ENCODE assay signal across 8 mouse cellular contexts in genomic region chr2:21142616-21143015, GRCm38 (mm10).
DNase-seq lines count a peak whose midpoint lies in the region; ATAC-seq lines count a peak whose summit lies in the region.

No protein-coding gene starts in this region.

- no peak for ATAC-seq in liver, embryonic 16.5 days (ENCODE audit: low read depth)
- no peak for ATAC-seq in megakaryocyte progenitor cell, adult 5-6 weeks (replicated peaks; ENCODE audit: poor library complexity)

- H3K36me3 ChIP-seq in liver, embryonic 16.5 days (ENCODE audit: control insufficient read depth, insufficient read depth) = no peaks in the 10 kb centered on the region

- peaks cover 15% of the 10 kb centered on the region for H3K27me3 ChIP-seq in liver, embryonic 16.5 days (ENCODE audit: control insufficient read depth, insufficient read depth, low read depth, low read length)

- DNase-seq in frontal cortex, adult 2 months (ENCODE audit: extremely low spot score in 1 of 2, low spot score in 1 of 2) = peak; percentile 11 to 47
- DNase-seq in frontal cortex, postnatal 14 days (ENCODE audit: low spot score in 2 of 2) = no peak
- DNase-seq in embryo, embryonic 10.5 days (ENCODE audit: low spot score) = peak; percentile 39
- DNase-seq in heart, postnatal 4 days = peak; percentile 17
- DNase-seq in ovary, postnatal 14 days (ENCODE audit: low spot score) = no peak
- no peak for DNase-seq in urinary bladder, postnatal 10 days (ENCODE audit: low spot score)

- peak overlapping the region; percentile 51; the same call in 1 of the 2 replicates for H3K4me3 ChIP-seq in liver, embryonic 16.5 days (ENCODE audit: low read depth, low read length)

- H3K27ac ChIP-seq in liver, embryonic 16.5 days (ENCODE audit: low read length) = no peak overlapping the region

- no peak overlapping the region for H3K4me2 ChIP-seq in liver, embryonic 16.5 days (ENCODE audit: low read depth, low read length)

- no peak overlapping the region for H3K9ac ChIP-seq in liver, embryonic 16.5 days (ENCODE audit: low read depth, low read length)

- H3K9me3 ChIP-seq in liver, embryonic 16.5 days (replicated peaks; ENCODE audit: control insufficient read depth, low read length) = no peaks in the 10 kb centered on the region

- 13% methylated on average over 2 of the region's 2 CpGs for WGBS in liver, embryonic 16.5 days (ENCODE audit: insufficient replicate concordance)

- no peaks in the 10 kb centered on the region; the same call in 1 of the 2 replicates for H3K4me1 ChIP-seq in liver, embryonic 16.5 days (ENCODE audit: control insufficient read depth, low read depth, low read length)

Comparison
In these comparisons a context has a peak if more than half of its experiments do, and no peak if none do; other contexts are left out.
1. DNase-seq: peak in frontal cortex, adult 2 months (2 of 2), embryo, embryonic 10.5 days (single experiment) and heart, postnatal 4 days (single experiment); none in frontal cortex, postnatal 14 days (0 of 2), ovary, postnatal 14 days (single experiment) and urinary bladder, postnatal 10 days (single experiment).